Mouse (Mus musculus) ES-E14 (cell line): ENCODE data around the gene Clcn2.

Experiments
- HCFC1 ChIP-seq: IDR thresholded peaks from 2 replicates; pipeline ENCODE4 v1.6.1; 2012; ENCODE audit warnings: low read length, inconsistent platforms, borderline replicate concordance; ENCODE audit not compliant: insufficient read depth
- ZC3H11A ChIP-seq: IDR thresholded peaks from 2 replicates; pipeline ENCODE4 v1.6.1; 2012; ENCODE audit warnings: low read depth, mild to moderate bottlenecking, inconsistent platforms, low read length, borderline replicate concordance
- ZNF384 ChIP-seq: IDR thresholded peaks from 2 replicates; pipeline ENCODE4 v1.6.1; 2012; ENCODE audit warnings: low read depth, low read length, inconsistent platforms

DNA sequence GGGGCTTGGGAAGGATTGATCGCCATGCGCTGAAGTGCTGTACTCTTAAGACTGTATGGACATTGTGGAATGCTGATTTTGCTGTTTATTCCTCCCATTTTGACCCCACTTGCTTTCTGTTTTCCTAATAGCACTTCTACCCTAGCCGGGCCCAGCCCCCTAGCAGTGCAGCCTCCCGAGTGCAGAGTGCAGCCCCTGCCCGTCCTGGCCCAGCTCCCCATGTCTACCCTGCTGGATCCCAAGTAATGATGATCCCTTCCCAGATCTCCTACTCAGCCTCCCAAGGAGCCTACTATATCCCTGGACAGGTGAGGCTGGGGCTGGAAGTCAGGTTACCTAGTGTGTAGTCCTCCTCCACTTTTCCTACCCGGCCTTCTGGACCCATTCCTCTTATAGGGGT is 42.3 kb downstream of the Clcn2 start:
- TF ChIP-seq ZC3H11A, result no peak
- no peak for TF ChIP-seq ZNF384
- TF ChIP-seq HCFC1, result no peak
